Mouse (Mus musculus): ENCODE measurements around the gene Gtdc1. TPM values are rescaled to one million over a fixed set of nuclear protein-coding genes. Genes with fewer than 3 reads are reported as not detected.

Gtdc1 gene
- polyA plus RNA-seq, 1 experiment: 7.2 TPM

DNA sequence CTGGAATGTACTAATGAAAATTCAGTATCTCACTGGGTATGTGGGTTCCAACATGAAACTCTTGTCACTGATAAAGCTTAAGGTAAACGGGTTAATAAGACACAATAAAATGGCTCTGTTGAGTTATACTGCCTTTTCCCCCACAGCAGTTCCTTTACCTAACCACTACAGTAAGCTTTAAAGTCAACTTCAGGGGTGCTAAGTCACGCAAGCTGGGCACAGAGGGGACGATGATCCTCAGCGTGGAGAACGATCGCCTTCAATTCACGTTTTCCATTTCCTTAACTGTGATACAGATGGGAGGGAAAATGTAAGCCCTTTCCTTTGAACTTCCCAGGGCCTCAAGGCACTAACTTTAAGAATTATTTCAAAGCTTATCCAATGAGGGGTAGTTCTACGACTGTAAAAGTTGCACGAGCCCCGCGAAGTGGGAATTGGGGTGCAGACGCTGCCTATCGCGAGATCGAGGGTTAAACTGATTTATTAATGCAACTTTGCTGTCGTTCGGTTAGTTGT is 1.2 kb downstream of the Gtdc1 start:
- Histone ChIP-seq H3K36me3 (ENCODE audit: control insufficient read depth, insufficient read depth, low read length) (no peaks in the 10 kb centered on the region), H3K4me1 (ENCODE audit: control insufficient read depth, insufficient read depth, low read length) (peaks cover 9% of the 10 kb centered on the region), H3K27ac (ENCODE audit: insufficient read depth, low read depth, low read length) (peak overlapping the region; percentile 99), H3K4me3 (ENCODE audit: insufficient read depth, low read depth, low read length) (peak overlapping the region; percentile 90), H3K27me3 (replicated peaks; ENCODE audit: control insufficient read depth, insufficient read depth, low read length) (no peaks in the 10 kb centered on the region)
- no peak for DNase-seq
- TF ChIP-seq POLR2A (IDR thresholded peaks at IDR 0.05; ENCODE audit: low read depth, low read length) (no peak), CTCF (conservative IDR thresholded peaks at IDR 0.05; ENCODE audit: insufficient read depth, insufficient read length, low read depth, low read length) (no peak)
- WGBS: under 1% methylated on average over 17 of the region's 17 CpGs

DNA sequence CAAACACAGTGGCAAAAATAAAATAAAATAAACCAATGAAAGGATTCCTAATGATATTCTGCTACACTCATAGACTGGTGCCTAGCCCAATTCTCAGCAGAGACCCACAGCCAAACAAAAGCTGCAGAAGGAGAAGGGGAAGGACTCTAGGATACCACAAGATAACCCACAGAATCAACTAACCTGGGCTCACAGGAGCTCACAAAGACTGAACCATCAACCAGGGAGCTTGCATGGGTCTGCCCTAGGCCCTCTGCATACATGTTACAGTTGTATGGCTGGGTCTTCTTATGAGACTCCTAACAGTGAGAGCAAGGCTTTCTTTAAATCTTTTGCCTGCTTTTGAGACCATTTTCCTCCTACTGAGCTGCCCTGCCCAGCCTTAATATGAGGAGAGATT is 2.8 kb downstream of the Gtdc1 start:
- no peaks in the 10 kb centered on the region for H3K36me3 ChIP-seq (ENCODE audit: control insufficient read depth, insufficient read depth, low read length)
- no peak overlapping the region for H3K27ac ChIP-seq (ENCODE audit: insufficient read depth, low read depth, low read length)
- peaks cover 9% of the 10 kb centered on the region for H3K4me1 ChIP-seq (ENCODE audit: control insufficient read depth, insufficient read depth, low read length)
- no peaks in the 10 kb centered on the region for H3K27me3 ChIP-seq (replicated peaks; ENCODE audit: control insufficient read depth, insufficient read depth, low read length)
- DNase-seq: no peak
- TF ChIP-seq CTCF (conservative IDR thresholded peaks at IDR 0.05; ENCODE audit: insufficient read depth, insufficient read length, low read depth, low read length) (no peak), POLR2A (IDR thresholded peaks at IDR 0.05; ENCODE audit: low read depth, low read length) (no peak)
- H3K4me3 ChIP-seq (ENCODE audit: insufficient read depth, low read depth, low read length): no peak overlapping the region

- Histone ChIP-seq H3K27ac (ENCODE audit: insufficient read depth, low read depth, low read length) (no peak overlapping the region), H3K27me3 (replicated peaks; ENCODE audit: control insufficient read depth, insufficient read depth, low read length) (no peaks in the 10 kb centered on the region), H3K4me1 (ENCODE audit: control insufficient read depth, insufficient read depth, low read length) (peaks cover 6% of the 10 kb centered on the region), H3K36me3 (ENCODE audit: control insufficient read depth, insufficient read depth, low read length) (no peaks in the 10 kb centered on the region), H3K4me3 (ENCODE audit: insufficient read depth, low read depth, low read length) (no peak overlapping the region)
- TF ChIP-seq POLR2A (IDR thresholded peaks at IDR 0.05; ENCODE audit: low read depth, low read length): no peak
- no peak for TF ChIP-seq CTCF (conservative IDR thresholded peaks at IDR 0.05; ENCODE audit: insufficient read depth, insufficient read length, low read depth, low read length)
- WGBS: 74% methylated on average over 8 of the region's 8 CpGs
- DNase-seq: no peak
These were observed 4.2 kb downstream of the Gtdc1 start for GRCm38 (mm10) chr2:44923056-44923883.

GRCm38 (mm10) chr2:44922500-44922899 is 5.0 kb downstream of the Gtdc1 start:
- Histone ChIP-seq H3K4me1 (ENCODE audit: control insufficient read depth, insufficient read depth, low read length) (peaks cover 6% of the 10 kb centered on the region), H3K36me3 (ENCODE audit: control insufficient read depth, insufficient read depth, low read length) (no peaks in the 10 kb centered on the region), H3K27me3 (replicated peaks; ENCODE audit: control insufficient read depth, insufficient read depth, low read length) (no peaks in the 10 kb centered on the region), H3K27ac (ENCODE audit: insufficient read depth, low read depth, low read length) (no peak overlapping the region), H3K4me3 (ENCODE audit: insufficient read depth, low read depth, low read length) (no peak overlapping the region)
- WGBS: 99% methylated on average over 2 of the region's 2 CpGs
- TF ChIP-seq CTCF (conservative IDR thresholded peaks at IDR 0.05; ENCODE audit: insufficient read depth, insufficient read length, low read depth, low read length): no peak
- TF ChIP-seq POLR2A (IDR thresholded peaks at IDR 0.05; ENCODE audit: low read depth, low read length): no peak
- DNase-seq: no peak

DNA sequence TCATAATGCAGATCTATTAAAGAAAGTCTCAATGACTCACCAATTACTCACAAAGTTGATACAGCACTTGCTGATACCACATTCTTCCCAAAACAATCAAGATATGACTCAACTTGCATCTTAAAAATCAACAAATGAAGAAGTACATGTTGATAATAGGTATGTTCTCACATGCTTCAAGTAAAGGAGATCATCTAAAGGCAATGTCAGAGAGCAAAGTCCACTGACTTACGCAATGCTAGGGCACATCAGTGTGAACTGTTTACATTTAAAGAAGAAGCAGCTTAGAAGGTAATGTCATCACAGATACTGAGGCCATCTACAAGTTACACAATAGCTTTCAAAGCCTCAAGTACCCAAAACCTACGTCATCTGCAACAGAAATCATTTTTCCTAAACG is 7.0 kb downstream of the Gtdc1 start:
- no peak for DNase-seq
- Histone ChIP-seq H3K27me3 (replicated peaks; ENCODE audit: control insufficient read depth, insufficient read depth, low read length) (no peaks in the 10 kb centered on the region), H3K36me3 (ENCODE audit: control insufficient read depth, insufficient read depth, low read length) (no peaks in the 10 kb centered on the region), H3K27ac (ENCODE audit: insufficient read depth, low read depth, low read length) (no peak overlapping the region; the same call in 1 of the 2 replicates), H3K4me1 (ENCODE audit: control insufficient read depth, insufficient read depth, low read length) (no peaks in the 10 kb centered on the region; the same call in 1 of the 2 replicates), H3K4me3 (ENCODE audit: insufficient read depth, low read depth, low read length) (no peak overlapping the region)
- TF ChIP-seq POLR2A (IDR thresholded peaks at IDR 0.05; ENCODE audit: low read depth, low read length) (no peak), CTCF (conservative IDR thresholded peaks at IDR 0.05; ENCODE audit: insufficient read depth, insufficient read length, low read depth, low read length) (no peak)
- 68% methylated on average over 3 of the region's 3 CpGs for WGBS

DNA sequence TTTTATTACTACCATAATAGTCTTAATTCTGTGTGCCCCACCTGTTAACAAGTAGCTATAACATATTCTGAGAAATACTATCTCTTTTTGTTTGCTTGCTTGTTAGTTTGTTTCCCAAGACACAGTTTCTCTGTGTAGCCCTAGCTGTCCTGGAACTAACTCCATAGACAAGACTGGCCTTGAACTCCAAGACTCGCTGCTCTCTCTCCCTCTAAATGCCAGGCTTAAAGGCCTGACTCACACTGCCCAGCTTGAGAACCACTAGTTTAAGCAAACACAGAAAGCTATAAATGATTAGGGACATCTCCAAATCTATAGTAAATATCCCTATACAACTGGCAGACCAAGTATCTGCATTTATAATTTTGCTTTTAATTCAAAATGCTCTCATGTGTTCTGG is 8.1 kb downstream of the Gtdc1 start:
- no peaks in the 10 kb centered on the region for H3K4me1 ChIP-seq (ENCODE audit: control insufficient read depth, insufficient read depth, low read length)
- no peaks in the 10 kb centered on the region for H3K27me3 ChIP-seq (replicated peaks; ENCODE audit: control insufficient read depth, insufficient read depth, low read length)
- TF ChIP-seq POLR2A (IDR thresholded peaks at IDR 0.05; ENCODE audit: low read depth, low read length) (no peak), CTCF (conservative IDR thresholded peaks at IDR 0.05; ENCODE audit: insufficient read depth, insufficient read length, low read depth, low read length) (no peak)
- no peaks in the 10 kb centered on the region for H3K36me3 ChIP-seq (ENCODE audit: control insufficient read depth, insufficient read depth, low read length)
- WGBS: 95% methylated on average over 1 of the region's 1 CpGs
- no peak for DNase-seq
- no peak overlapping the region for H3K4me3 ChIP-seq (ENCODE audit: insufficient read depth, low read depth, low read length)
- H3K27ac ChIP-seq (ENCODE audit: insufficient read depth, low read depth, low read length): no peak overlapping the region

GRCm38 (mm10) chr2:44918737-44919136 is 8.7 kb downstream of the Gtdc1 start:
- no peak for DNase-seq
- 100% methylated on average over 2 of the region's 2 CpGs for WGBS
- H3K4me1 ChIP-seq (ENCODE audit: control insufficient read depth, insufficient read depth, low read length): no peaks in the 10 kb centered on the region
- H3K27ac ChIP-seq (ENCODE audit: insufficient read depth, low read depth, low read length): no peak overlapping the region
- H3K4me3 ChIP-seq (ENCODE audit: insufficient read depth, low read depth, low read length): no peak overlapping the region
- H3K27me3 ChIP-seq (replicated peaks; ENCODE audit: control insufficient read depth, insufficient read depth, low read length): no peaks in the 10 kb centered on the region
- H3K36me3 ChIP-seq (ENCODE audit: control insufficient read depth, insufficient read depth, low read length): no peaks in the 10 kb centered on the region
- TF ChIP-seq POLR2A (IDR thresholded peaks at IDR 0.05; ENCODE audit: low read depth, low read length) (no peak), CTCF (conservative IDR thresholded peaks at IDR 0.05; ENCODE audit: insufficient read depth, insufficient read length, low read depth, low read length) (no peak)
